Mouse (Mus musculus) mature B cell (primary cell): ENCODE results near the gene Camta1.

ENCODE experiments used
- in situ Hi-C: fragments of 300-500 bp; cut with MboI; formaldehyde crosslinking; loops from 2 replicates; pipeline ENCODE4 v1.14.3; 2019

The Camta1 gene

DNA sequence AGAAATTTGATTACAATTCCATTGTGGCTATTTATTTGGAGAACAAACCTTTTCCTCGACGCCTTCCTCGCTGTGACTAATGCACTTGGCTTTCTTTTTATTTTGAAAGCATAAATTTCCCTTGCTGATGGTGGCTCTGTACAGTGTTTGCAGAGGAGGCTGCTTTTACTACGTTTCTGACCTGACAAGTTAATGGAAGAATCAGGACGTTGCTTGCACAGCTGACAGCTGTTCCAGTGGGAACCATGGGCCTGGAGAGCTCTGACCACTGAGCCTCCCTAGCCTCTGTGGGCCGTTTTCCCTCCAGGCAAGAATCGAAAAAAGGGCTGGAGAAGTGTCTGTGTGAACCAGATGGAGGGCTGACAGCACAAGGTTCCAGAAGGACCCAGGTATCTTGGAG is 342.7 kb downstream of the Camta1 start:
- in situ Hi-C loops: no loop called here

DNA sequence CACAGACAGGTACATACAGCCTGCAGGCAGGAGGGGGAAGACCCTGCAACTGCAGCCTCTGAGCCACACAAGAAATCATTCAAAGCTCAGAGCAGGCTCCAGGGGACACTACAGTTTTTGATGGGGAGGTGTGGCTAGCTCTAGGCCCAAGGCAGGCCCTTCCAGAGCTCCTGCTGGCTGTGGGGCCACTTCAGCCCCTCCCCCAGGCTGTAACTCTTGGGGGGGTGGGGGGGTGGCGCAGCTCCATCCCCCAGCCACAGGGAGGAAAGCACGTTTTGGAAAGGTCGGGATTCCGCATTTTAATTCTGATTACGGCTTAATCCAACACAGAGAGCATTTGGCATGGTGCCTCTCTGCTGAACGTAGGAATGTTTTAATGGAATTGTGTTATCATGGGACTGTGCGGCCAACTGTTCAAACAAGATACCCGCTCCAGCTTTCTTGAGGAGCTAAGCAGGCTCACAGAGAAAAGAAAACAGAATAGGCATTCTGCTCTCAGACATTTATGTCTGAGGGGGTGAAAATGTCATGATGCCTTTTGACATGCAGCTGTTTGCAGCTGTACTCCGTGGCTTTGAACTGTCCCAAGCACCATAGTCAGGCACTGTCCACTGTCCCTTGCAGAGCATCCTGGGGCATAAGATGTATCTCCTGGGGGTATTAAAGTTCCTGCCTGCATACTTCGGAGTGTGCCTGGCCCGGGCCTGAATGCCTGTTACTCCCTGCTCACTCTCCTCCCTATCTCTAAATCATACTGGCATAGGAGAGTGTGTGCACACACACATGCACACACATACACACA is 344.5 kb downstream of the Camta1 start:
- in situ Hi-C loops: no loop called here

GRCm38 (mm10) chr4:151515316-151515715 is 346.4 kb downstream of the Camta1 start:
- in situ Hi-C loops: no loop called here

GRCm38 (mm10) chr4:151511092-151511491 is 350.6 kb downstream of the Camta1 start:
- in situ Hi-C loops: no loop called here

DNA sequence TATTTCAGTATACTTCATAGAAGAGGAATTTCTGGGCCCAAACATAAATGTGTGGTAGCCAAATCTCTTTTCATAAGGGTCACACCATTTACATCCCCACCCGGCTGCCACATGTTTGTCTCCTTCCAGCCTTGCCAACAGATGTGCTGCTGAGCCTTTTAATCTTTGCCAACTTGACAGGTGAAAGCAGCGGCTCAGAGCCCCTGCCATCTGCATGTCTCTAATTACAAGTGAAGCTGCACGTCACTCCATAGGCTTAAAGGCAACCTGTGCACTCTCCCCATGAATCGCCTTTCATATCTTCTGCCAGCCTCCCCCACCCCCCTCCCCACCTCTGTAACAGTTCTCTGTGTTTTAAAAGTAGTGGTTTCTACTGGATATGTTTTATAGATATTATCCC is 351.3 kb downstream of the Camta1 start:
- in situ Hi-C loops: no loop called here

- in situ Hi-C loops: no loop called here
Observed at GRCm38 (mm10) chr4:151506701-151507100, 355.0 kb downstream of the Camta1 start.

- in situ Hi-C loops: no loop called here
Observed at GRCm38 (mm10) chr4:151498481-151499276, 363.0 kb downstream of the Camta1 start.

DNA sequence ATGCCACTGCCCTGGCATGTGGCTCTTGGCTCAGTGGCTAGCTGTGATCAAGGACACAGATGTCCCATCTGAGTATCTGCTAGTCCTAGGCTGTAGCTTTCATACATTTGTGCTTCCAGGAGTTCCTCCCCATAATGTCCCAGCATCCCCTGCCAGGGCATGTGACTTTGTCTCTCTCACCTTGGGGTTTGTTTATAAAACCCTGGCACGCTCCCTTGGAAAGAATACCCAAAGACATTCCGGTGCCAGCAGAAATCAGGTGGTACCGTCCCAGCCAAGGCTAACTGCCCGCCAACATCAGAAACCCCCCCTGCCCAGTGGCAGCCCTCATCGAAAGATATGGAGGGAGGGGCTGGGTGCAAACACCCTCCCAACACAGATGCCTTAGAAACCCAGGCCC is 365.1 kb downstream of the Camta1 start:
- in situ Hi-C loops: no loop called here

DNA sequence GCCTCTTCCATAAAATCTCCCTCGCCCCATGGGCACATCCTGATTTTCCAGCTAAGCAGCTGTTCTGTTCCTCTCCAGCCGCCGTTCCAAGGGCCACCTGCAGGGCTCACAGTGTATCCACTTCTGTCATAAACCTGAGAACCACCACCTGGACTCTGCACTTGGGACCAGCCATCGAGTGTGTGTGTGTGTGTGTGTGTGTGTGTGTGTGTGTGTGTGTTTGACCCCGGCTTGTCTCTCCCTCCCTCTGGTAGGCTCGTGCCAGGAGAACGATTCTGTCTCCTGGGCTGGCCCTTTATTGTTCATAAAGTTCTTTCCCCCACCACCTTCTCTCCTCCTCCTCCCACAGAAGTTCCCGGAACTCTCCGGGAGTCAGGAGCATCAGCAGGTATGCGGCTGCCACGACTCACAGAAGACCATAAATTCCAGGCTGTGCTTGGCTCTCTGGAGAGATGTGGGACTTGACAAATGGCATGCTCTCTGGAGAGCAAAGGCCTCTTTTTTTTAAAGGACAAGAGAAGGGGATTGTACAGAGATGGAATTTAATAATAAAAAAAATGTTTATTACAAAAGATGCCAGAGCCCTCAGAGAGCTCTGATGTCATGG is 366.3 kb downstream of the Camta1 start:
- in situ Hi-C loops: no loop called here

- in situ Hi-C loops: no loop called here
Observed at GRCm38 (mm10) chr4:151492786-151493185, 368.9 kb downstream of the Camta1 start.

- in situ Hi-C loops: no loop called here
Observed at GRCm38 (mm10) chr4:151483977-151484313, 377.7 kb downstream of the Camta1 start.

DNA sequence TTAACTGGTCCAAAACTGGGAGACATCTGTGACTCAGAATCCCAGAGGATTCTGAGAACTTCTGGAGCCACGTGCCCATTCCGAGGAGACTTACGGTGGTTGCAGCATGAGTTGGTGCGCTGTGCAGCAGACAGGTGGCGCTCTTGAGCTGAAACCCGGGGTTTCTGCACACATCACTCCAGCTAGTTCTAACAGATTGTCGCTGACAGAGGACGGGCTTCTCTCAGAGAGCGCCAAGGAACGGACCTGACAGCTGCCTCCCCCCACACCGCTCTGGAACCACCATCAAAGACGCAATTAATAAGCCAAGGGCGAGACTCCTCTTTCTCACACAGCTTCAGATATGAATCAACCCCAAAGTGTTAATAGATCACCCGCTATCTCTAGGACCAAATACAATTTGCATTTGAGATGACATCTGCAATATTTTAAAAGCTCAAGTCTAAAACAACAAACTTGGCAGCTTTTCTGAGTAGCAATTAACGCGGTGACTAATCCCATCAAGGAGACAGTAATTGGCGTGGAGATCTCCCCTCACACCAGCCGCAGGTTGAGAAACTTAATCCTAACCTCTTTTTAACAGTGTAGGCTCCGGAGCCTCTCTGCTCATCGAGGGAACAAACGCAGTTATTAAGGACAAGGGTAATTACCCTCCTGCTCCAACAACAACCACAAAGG is 378.2 kb downstream of the Camta1 start:
- in situ Hi-C loops: no loop called here

GRCm38 (mm10) chr4:151480928-151481327 is 380.7 kb downstream of the Camta1 start:
- in situ Hi-C loops: no loop called here

DNA sequence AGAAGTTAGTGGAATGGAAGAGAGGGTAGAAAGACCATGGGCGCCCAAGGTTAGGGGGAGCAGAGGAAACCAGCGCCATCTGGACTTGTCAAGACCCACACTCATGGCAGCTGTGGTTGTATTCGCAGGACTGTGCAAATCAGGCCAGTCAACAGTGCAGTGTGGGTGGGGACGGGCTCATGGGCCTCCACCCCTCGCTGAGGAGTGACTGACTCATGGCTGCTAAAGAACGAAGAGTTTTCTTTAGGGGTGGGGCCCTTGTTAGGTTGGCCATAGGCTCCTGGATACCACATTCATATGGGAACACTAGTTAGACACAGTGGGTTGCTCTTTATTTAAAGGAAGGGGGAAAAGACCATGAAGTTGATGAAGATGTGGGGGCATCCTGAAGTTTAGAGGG is 383.7 kb downstream of the Camta1 start:
- in situ Hi-C loops: no loop called here

GRCm38 (mm10) chr4:151474895-151475470 is 386.7 kb downstream of the Camta1 start:
- in situ Hi-C loops: no loop called here

- in situ Hi-C loops: no loop called here
Observed at GRCm38 (mm10) chr4:151471886-151472285, 389.8 kb downstream of the Camta1 start.

- in situ Hi-C loops: no loop called here
Observed at GRCm38 (mm10) chr4:151468381-151468780, 393.3 kb downstream of the Camta1 start.

- in situ Hi-C loops: no loop called here
Observed at GRCm38 (mm10) chr4:151458686-151459085, 403.0 kb downstream of the Camta1 start.

GRCm38 (mm10) chr4:151454611-151455010 is 407.1 kb downstream of the Camta1 start:
- in situ Hi-C loops: no loop called here

DNA sequence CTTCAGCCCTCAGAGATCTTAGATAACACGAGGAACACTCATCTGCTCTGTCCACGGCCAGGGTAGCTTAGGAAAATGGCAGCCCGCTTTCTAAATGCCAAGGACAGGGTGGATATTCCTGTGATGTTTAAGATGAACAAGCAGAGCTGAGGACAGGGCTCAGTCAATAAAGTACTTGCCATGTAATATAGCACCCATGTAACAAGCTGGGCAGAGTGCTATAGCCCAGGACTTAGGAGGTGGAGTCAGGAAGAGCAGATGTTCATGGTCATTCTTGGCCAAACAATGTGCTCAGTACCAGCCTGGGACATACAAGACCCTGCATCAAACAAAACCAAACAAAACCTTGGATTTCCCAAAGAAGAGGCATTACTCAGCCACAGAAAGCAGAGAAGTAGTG is 407.6 kb downstream of the Camta1 start:
- in situ Hi-C loops: no loop called here

DNA sequence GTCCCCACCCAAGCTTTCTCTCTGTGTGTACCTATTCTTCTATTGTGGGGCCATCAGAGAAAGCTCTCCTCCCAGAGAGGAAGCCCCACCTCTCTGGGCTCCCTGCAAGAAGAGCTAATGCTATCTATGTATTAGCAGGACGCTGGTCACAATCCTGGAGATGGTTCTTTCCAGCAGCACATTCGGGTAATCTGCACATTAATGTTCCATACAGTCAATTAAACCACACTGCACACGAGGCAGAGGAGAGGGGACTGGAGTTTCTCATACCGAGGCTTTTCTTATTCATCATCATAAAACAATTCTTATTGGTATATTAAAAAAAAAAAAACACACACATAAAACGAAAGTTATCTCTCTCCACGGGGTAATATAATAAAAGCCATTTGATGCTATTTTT is 409.8 kb downstream of the Camta1 start:
- in situ Hi-C loops: no loop called here

GRCm38 (mm10) chr4:151449981-151450380 is 411.7 kb downstream of the Camta1 start:
- in situ Hi-C loops: no loop called here
